In genomic region chr15:86835996-86836395, GRCm38 (mm10) we compare ENCODE assay signal across 9 mouse cellular contexts.
DNase-seq lines count a peak whose midpoint lies in the region; ATAC-seq and TF ChIP-seq lines count a peak whose summit lies in the region.
"Had no signal": no experiment of that assay in that cellular context is flagged by ENCODE, and none has a peak within 500 bp of the region (broad histone marks: within the 10 kb centered on the region; RNA-seq: fewer than 3 reads in every experiment).

No protein-coding gene starts in this region.

- no peak for ATAC-seq in heart, embryonic 15.5 days (replicated peaks; ENCODE audit: insufficient number of reproducible peaks, insufficient read depth, low FRiP score, low read depth)
- no peak for ATAC-seq in midbrain, embryonic 11.5 days (ENCODE audit: low FRiP score)
- no peak for ATAC-seq in inflammation-experienced regulatory T-cells, adult 6 months

- intact Hi-C loops in heart, postnatal 14 days (cut with DNase I), result no loop called here

- TF ChIP-seq POLR2A in thymus, adult 2 months (IDR thresholded peaks at IDR 0.05; ENCODE audit: control insufficient read depth, extremely low read depth, insufficient read depth, low read length, poor library complexity), result no peak

- DNase-seq in heart, postnatal 14 days, result no peak
- no peak for DNase-seq in midbrain, embryonic 10.5 days (ENCODE audit: low spot score)
- DNase-seq in midbrain, embryonic 11.5 days (ENCODE audit: low spot score, missing footprints), result no peak
- DNase-seq in left cerebral cortex, adult 9 months (ENCODE audit: low spot score in 2 of 2), result peak; percentile 53 to 69
- DNase-seq in right cerebral cortex, postnatal 4 days, result peak; percentile 53
- no peak for DNase-seq in thymus, adult 2 months

- no peak overlapping the region for H3K27ac ChIP-seq in heart, embryonic 15.5 days
- 0 out of 2 replicates have a peak overlapping the region, but pooled peaks have one; percentile 38 for H3K27ac ChIP-seq in midbrain, embryonic 10.5 days (replicated peaks)
- no peak overlapping the region for H3K27ac ChIP-seq in midbrain, embryonic 11.5 days (ENCODE audit: low read depth, low read length)
- no peak overlapping the region for H3K27ac ChIP-seq in thymus, adult 2 months (ENCODE audit: control insufficient read depth, insufficient read depth, low read length)
- H3K27ac ChIP-seq: limb, embryonic 12.5 days had no signal

- no peaks in the 10 kb centered on the region for H3K36me3 ChIP-seq in heart, embryonic 15.5 days
- H3K36me3 ChIP-seq in midbrain, embryonic 10.5 days, result no peaks in the 10 kb centered on the region
- H3K36me3 ChIP-seq in midbrain, embryonic 11.5 days (ENCODE audit: control insufficient read depth, insufficient read depth, low read length), result no peaks in the 10 kb centered on the region
- H3K36me3 ChIP-seq in thymus, adult 2 months (ENCODE audit: control insufficient read depth, insufficient read depth, low read length), result no peaks in the 10 kb centered on the region
- H3K36me3 ChIP-seq: limb, embryonic 12.5 days had no signal

- H3K9me3 ChIP-seq in heart, embryonic 15.5 days (replicated peaks), result no peaks in the 10 kb centered on the region
- no peaks in the 10 kb centered on the region for H3K9me3 ChIP-seq in midbrain, embryonic 10.5 days (replicated peaks)
- no peaks in the 10 kb centered on the region for H3K9me3 ChIP-seq in midbrain, embryonic 11.5 days (ENCODE audit: control insufficient read depth, low read length)
- H3K9me3 ChIP-seq: limb, embryonic 12.5 days had no signal

- H3K4me2 ChIP-seq in heart, embryonic 15.5 days, result 0 out of 2 replicates have a peak overlapping the region, but pooled peaks have one; percentile 7
- no peak overlapping the region for H3K4me2 ChIP-seq in midbrain, embryonic 11.5 days
- H3K4me2 ChIP-seq: limb, embryonic 12.5 days had no signal

- H3K27me3 ChIP-seq in heart, embryonic 15.5 days, result no peaks in the 10 kb centered on the region
- no peaks in the 10 kb centered on the region for H3K27me3 ChIP-seq in midbrain, embryonic 10.5 days (ENCODE audit: low read depth, poor library complexity, severe bottlenecking)
- no peaks in the 10 kb centered on the region for H3K27me3 ChIP-seq in midbrain, embryonic 11.5 days (ENCODE audit: control insufficient read depth, insufficient read depth, low read length)
- H3K27me3 ChIP-seq in thymus, adult 2 months (ENCODE audit: control insufficient read depth, insufficient read depth, low read length), result no peaks in the 10 kb centered on the region
- H3K27me3 ChIP-seq: limb, embryonic 12.5 days had no signal

- 20% methylated on average over 6 of the region's 6 CpGs for WGBS in heart, embryonic 15.5 days
- WGBS in midbrain, embryonic 10.5 days, result 62% methylated on average over 6 of the region's 6 CpGs
- WGBS in midbrain, embryonic 11.5 days, result 47% methylated on average over 6 of the region's 6 CpGs
- 73% methylated on average over 6 of the region's 6 CpGs for WGBS in thymus, adult 2 months

- peaks cover 12% of the 10 kb centered on the region for H3K4me1 ChIP-seq in heart, embryonic 15.5 days (replicated peaks)
- peaks cover 6% of the 10 kb centered on the region; the same call in 1 of the 2 replicates for H3K4me1 ChIP-seq in midbrain, embryonic 10.5 days
- no peaks in the 10 kb centered on the region for H3K4me1 ChIP-seq in midbrain, embryonic 11.5 days (ENCODE audit: control insufficient read depth, insufficient read depth, low read length)
- no peaks in the 10 kb centered on the region for H3K4me1 ChIP-seq in thymus, adult 2 months (replicated peaks; ENCODE audit: control insufficient read depth, insufficient read depth, low read length)
- H3K4me1 ChIP-seq: limb, embryonic 12.5 days had no signal

- no peak for TF ChIP-seq CTCF in thymus, adult 2 months (IDR thresholded peaks at IDR 0.05; ENCODE audit: borderline replicate concordance, control insufficient read depth, extremely low read depth, insufficient read depth, low read length, poor library complexity)

- H3K4me3 ChIP-seq in heart, embryonic 15.5 days, result no peak overlapping the region
- no peak overlapping the region for H3K4me3 ChIP-seq in midbrain, embryonic 10.5 days
- H3K4me3 ChIP-seq in midbrain, embryonic 11.5 days (ENCODE audit: low read depth, low read length), result no peak overlapping the region
- no peak overlapping the region for H3K4me3 ChIP-seq in thymus, adult 2 months (ENCODE audit: control insufficient read depth, insufficient read depth, low read length)
- H3K4me3 ChIP-seq: limb, embryonic 12.5 days had no signal

- no peak overlapping the region for H3K9ac ChIP-seq in heart, embryonic 15.5 days
- no peak overlapping the region; the same call in 1 of the 2 replicates for H3K9ac ChIP-seq in midbrain, embryonic 11.5 days (ENCODE audit: low read length)
- H3K9ac ChIP-seq: limb, embryonic 12.5 days had no signal

Comparison
In these comparisons a context has a peak if more than half of its experiments do, and no peak if none do; other contexts are left out.
1. DNase-seq: peak in left cerebral cortex, adult 9 months (2 of 2) and right cerebral cortex, postnatal 4 days (single experiment); none in heart, postnatal 14 days (0 of 2), midbrain, embryonic 10.5 days (single experiment), midbrain, embryonic 11.5 days (single experiment) and thymus, adult 2 months (single experiment).